Mouse (Mus musculus): ENCODE data around the gene Hspb6.

GRCm38 (mm10) chr7:30589435-30590301 is 37.7 kb downstream of the Hspb6 start:
- TF ChIP-seq POLR2A (IDR thresholded peaks at IDR 0.05; ENCODE audit: low read depth, low read length) (no peak), CTCF (conservative IDR thresholded peaks at IDR 0.05; ENCODE audit: insufficient read depth, insufficient read length, low read depth, low read length) (peak; percentile 86)
